Mouse (Mus musculus): ENCODE measurements at regions not wholly inside any gene's neighbourhood (a gene's known extent, or its start where the extent isn't known, plus 50 kb on each side); places are given as distances from the start of the nearest gene placed in this dataset.

GRCm38 (mm10) chr7:133212328-133212727, 88.2 kb upstream of the Ctbp2 start:
- Histone ChIP-seq H3K27me3 (no peaks in the 10 kb centered on the region), H3K4me2 (no peak overlapping the region), H3K36me3 (no peaks in the 10 kb centered on the region), H3K27ac (no peak overlapping the region), H3K4me1 (no peaks in the 10 kb centered on the region), H3K4me3 (no peak overlapping the region), H3K9ac (no peak overlapping the region), H3K9me3 (no peaks in the 10 kb centered on the region)
- WGBS = 61% methylated on average over 4 of the region's 4 CpGs
- ATAC-seq (ENCODE audit: insufficient number of reproducible peaks, insufficient read depth, low FRiP score, low TSS enrichment, low read depth) = no peak

- peaks cover 10% of the 10 kb centered on the region for H3K4me1 ChIP-seq
- H3K27me3 ChIP-seq = no peaks in the 10 kb centered on the region
- no peaks in the 10 kb centered on the region for H3K36me3 ChIP-seq
- no peak overlapping the region for H3K4me3 ChIP-seq
- no peak overlapping the region for H3K4me2 ChIP-seq
- ATAC-seq (ENCODE audit: insufficient number of reproducible peaks, insufficient read depth, low FRiP score, low TSS enrichment, low read depth) = no peak
- no peak overlapping the region for H3K27ac ChIP-seq
- no peaks in the 10 kb centered on the region for H3K9me3 ChIP-seq
- 6% methylated on average over 7 of the region's 7 CpGs for WGBS
- H3K9ac ChIP-seq = no peak overlapping the region
These were observed 81.5 kb upstream of the Ctbp2 start for GRCm38 (mm10) chr7:133205704-133206103.

- ATAC-seq (ENCODE audit: insufficient number of reproducible peaks, insufficient read depth, low FRiP score, low TSS enrichment, low read depth) = no peak
- Histone ChIP-seq H3K36me3 (no peaks in the 10 kb centered on the region), H3K9ac (no peak overlapping the region), H3K27ac (no peak overlapping the region), H3K4me2 (no peak overlapping the region), H3K4me3 (no peak overlapping the region), H3K9me3 (no peaks in the 10 kb centered on the region), H3K27me3 (no peaks in the 10 kb centered on the region), H3K4me1 (peaks cover 10% of the 10 kb centered on the region)
- WGBS = 38% methylated on average over 1 of the region's 1 CpGs
These were observed 80.3 kb upstream of the Ctbp2 start for GRCm38 (mm10) chr7:133204485-133204884.

- H3K27me3 ChIP-seq = 0 out of 2 replicates have a peak, but pooled peaks cover under 1% of the 10 kb centered on the region
- H3K27ac ChIP-seq = no peak overlapping the region
- no peak overlapping the region for H3K4me3 ChIP-seq
- no peak for ATAC-seq (ENCODE audit: insufficient number of reproducible peaks, insufficient read depth, low FRiP score, low TSS enrichment, low read depth)
- no peaks in the 10 kb centered on the region for H3K36me3 ChIP-seq
- H3K4me1 ChIP-seq = peaks cover 15% of the 10 kb centered on the region
- 78% methylated on average over 7 of the region's 7 CpGs for WGBS
- no peaks in the 10 kb centered on the region for H3K9me3 ChIP-seq
- H3K4me2 ChIP-seq = no peak overlapping the region
- no peak overlapping the region for H3K9ac ChIP-seq
These were observed 79.8 kb upstream of the Ctbp2 start for GRCm38 (mm10) chr7:133203933-133204332.

- H3K9ac ChIP-seq = no peak overlapping the region
- no peak overlapping the region for H3K27ac ChIP-seq
- H3K4me3 ChIP-seq = no peak overlapping the region
- no peaks in the 10 kb centered on the region for H3K36me3 ChIP-seq
- H3K9me3 ChIP-seq = no peaks in the 10 kb centered on the region
- WGBS = 75% methylated on average over 13 of the region's 13 CpGs
- H3K4me1 ChIP-seq = peaks cover 18% of the 10 kb centered on the region
- no peak overlapping the region for H3K4me2 ChIP-seq
- ATAC-seq (ENCODE audit: insufficient number of reproducible peaks, insufficient read depth, low FRiP score, low TSS enrichment, low read depth) = no peak
- H3K27me3 ChIP-seq = peaks cover 5% of the 10 kb centered on the region; the same call in 1 of the 2 replicates
These were observed 78.1 kb upstream of the Ctbp2 start for GRCm38 (mm10) chr7:133202092-133202880.

GRCm38 (mm10) chr7:133199046-133199445, 74.9 kb upstream of the Ctbp2 start:
- WGBS = 54% methylated on average over 4 of the region's 4 CpGs
- Histone ChIP-seq H3K4me3 (no peak overlapping the region), H3K27me3 (peaks cover 5% of the 10 kb centered on the region; the same call in 1 of the 2 replicates), H3K9ac (no peak overlapping the region), H3K4me1 (peaks cover 10% of the 10 kb centered on the region), H3K27ac (no peak overlapping the region), H3K36me3 (no peaks in the 10 kb centered on the region), H3K9me3 (no peaks in the 10 kb centered on the region), H3K4me2 (no peak overlapping the region)
- ATAC-seq (ENCODE audit: insufficient number of reproducible peaks, insufficient read depth, low FRiP score, low TSS enrichment, low read depth) = no peak

- WGBS = 75% methylated on average over 7 of the region's 7 CpGs
These were observed 65.8 kb upstream of the Ctbp2 start for GRCm38 (mm10) chr7:133189880-133190462.

GRCm38 (mm10) chr7:133185931-133186601, 61.9 kb upstream of the Ctbp2 start:
- 0 out of 2 replicates have a peak, but pooled peaks have one; percentile 52 for ATAC-seq (ENCODE audit: insufficient number of reproducible peaks, insufficient read depth, low FRiP score, low TSS enrichment, low read depth)

More at GRCm38 (mm10) chr7:133189880-133190462, 65.8 kb upstream of the Ctbp2 start:
- Histone ChIP-seq H3K27ac (no peak overlapping the region), H3K4me2 (no peak overlapping the region), H3K9me3 (no peaks in the 10 kb centered on the region), H3K4me1 (peaks cover 5% of the 10 kb centered on the region; the same call in 1 of the 2 replicates), H3K27me3 (no peaks in the 10 kb centered on the region), H3K9ac (no peak overlapping the region), H3K36me3 (no peaks in the 10 kb centered on the region), H3K4me3 (no peak overlapping the region)
- no peak for ATAC-seq (ENCODE audit: insufficient number of reproducible peaks, insufficient read depth, low FRiP score, low TSS enrichment, low read depth)

GRCm38 (mm10) chr7:133184905-133185594, 60.9 kb upstream of the Ctbp2 start:
- Histone ChIP-seq H3K4me2 (no peak overlapping the region), H3K4me3 (no peak overlapping the region; the same call in 1 of the 2 replicates), H3K4me1 (peaks cover 5% of the 10 kb centered on the region; the same call in 1 of the 2 replicates)

More at GRCm38 (mm10) chr7:133185931-133186601, 61.9 kb upstream of the Ctbp2 start:
- peaks cover 5% of the 10 kb centered on the region; the same call in 1 of the 2 replicates for H3K4me1 ChIP-seq
- no peak overlapping the region for H3K9ac ChIP-seq
- H3K27ac ChIP-seq = peak overlapping the region; percentile 39; the same call in 1 of the 2 replicates
- peak overlapping the region; percentile 47 for H3K4me2 ChIP-seq
- H3K4me3 ChIP-seq = peak overlapping the region; percentile 23
- no peaks in the 10 kb centered on the region for H3K9me3 ChIP-seq
- H3K36me3 ChIP-seq = no peaks in the 10 kb centered on the region
- no peaks in the 10 kb centered on the region for H3K27me3 ChIP-seq
- WGBS = 12% methylated on average over 12 of the region's 12 CpGs

GRCm38 (mm10) chr7:133181388-133181787, 57.2 kb upstream of the Ctbp2 start:
- no peak overlapping the region for H3K27ac ChIP-seq
- 59% methylated on average over 2 of the region's 2 CpGs for WGBS
- no peak overlapping the region for H3K4me2 ChIP-seq
- H3K27me3 ChIP-seq = no peaks in the 10 kb centered on the region
- no peaks in the 10 kb centered on the region for H3K36me3 ChIP-seq
- no peak overlapping the region for H3K4me3 ChIP-seq
- no peaks in the 10 kb centered on the region for H3K9me3 ChIP-seq
- no peak overlapping the region for H3K9ac ChIP-seq
- H3K4me1 ChIP-seq = peaks cover 15% of the 10 kb centered on the region
- ATAC-seq (ENCODE audit: insufficient number of reproducible peaks, insufficient read depth, low FRiP score, low TSS enrichment, low read depth) = no peak

More at GRCm38 (mm10) chr7:133184905-133185594, 60.9 kb upstream of the Ctbp2 start:
- ATAC-seq (ENCODE audit: insufficient number of reproducible peaks, insufficient read depth, low FRiP score, low TSS enrichment, low read depth) = peak; percentile 32; the same call in 1 of the 2 replicates
- no peaks in the 10 kb centered on the region for H3K9me3 ChIP-seq
- no peaks in the 10 kb centered on the region for H3K27me3 ChIP-seq
- WGBS = 52% methylated on average over 16 of the region's 16 CpGs
- no peaks in the 10 kb centered on the region for H3K36me3 ChIP-seq
- no peak overlapping the region for H3K9ac ChIP-seq
- no peak overlapping the region for H3K27ac ChIP-seq

GRCm38 (mm10) chr7:133177179-133177575, 53.0 kb upstream of the Ctbp2 start:
- Histone ChIP-seq H3K36me3 (no peaks in the 10 kb centered on the region), H3K9ac (no peak overlapping the region), H3K4me2 (no peak overlapping the region), H3K4me3 (no peak overlapping the region), H3K9me3 (no peaks in the 10 kb centered on the region), H3K4me1 (peaks cover 15% of the 10 kb centered on the region), H3K27ac (peak overlapping the region; percentile 71; the same call in 1 of the 2 replicates), H3K27me3 (no peaks in the 10 kb centered on the region)
- 70% methylated on average over 4 of the region's 4 CpGs for WGBS
- no peak for ATAC-seq (ENCODE audit: insufficient number of reproducible peaks, insufficient read depth, low FRiP score, low TSS enrichment, low read depth)

Data from embryonic facial prominence, embryonic 13.5 days (tissue).